Mouse (Mus musculus) brown adipose tissue, adult 24 weeks (tissue): Measurements from ENCODE around the gene Apol9b. TPM values are rescaled to one million over a fixed set of nuclear protein-coding genes. Genes with fewer than 3 reads are reported as not detected.
"Not testable (repeated sequence)": the region's sequence is repeated elsewhere in the genome, so short reads cannot be mapped to it uniquely, and the experiment has no call there.

Experiments
- H3K27ac ChIP-seq: fragments of 200-500 bp; replicated peaks from 2 replicates; pipeline ENCODE4 v1.5.1; 2012; ENCODE audit warnings: low read depth, mild to moderate bottlenecking, low read length
- H3K4me1 ChIP-seq: fragments of 200-500 bp; 2 replicates; pipeline ENCODE4 v1.6.1; 2012; ENCODE audit warnings: low read length, mixed read lengths; ENCODE audit not compliant: control insufficient read depth, insufficient read depth, insufficient read length
- H3K4me3 ChIP-seq: fragments of 200-500 bp; 2 replicates; pipeline ENCODE4 v1.5.1; 2012; ENCODE audit warnings: low read depth, mild to moderate bottlenecking, low read length, moderate library complexity; ENCODE audit not compliant: insufficient read depth
- polyA plus RNA-seq: library from polyadenylated mRNA; stranded (reverse); fragments of >200 nt; gene quantifications from 2 replicates; pipeline ENCODE4 v1.2.4, GENCODE M21; 2012; ENCODE audit not compliant: missing spikeins, insufficient read depth, insufficient read length

Apol9b gene
- polyA plus RNA-seq, 1 experiment, result not detected

DNA sequence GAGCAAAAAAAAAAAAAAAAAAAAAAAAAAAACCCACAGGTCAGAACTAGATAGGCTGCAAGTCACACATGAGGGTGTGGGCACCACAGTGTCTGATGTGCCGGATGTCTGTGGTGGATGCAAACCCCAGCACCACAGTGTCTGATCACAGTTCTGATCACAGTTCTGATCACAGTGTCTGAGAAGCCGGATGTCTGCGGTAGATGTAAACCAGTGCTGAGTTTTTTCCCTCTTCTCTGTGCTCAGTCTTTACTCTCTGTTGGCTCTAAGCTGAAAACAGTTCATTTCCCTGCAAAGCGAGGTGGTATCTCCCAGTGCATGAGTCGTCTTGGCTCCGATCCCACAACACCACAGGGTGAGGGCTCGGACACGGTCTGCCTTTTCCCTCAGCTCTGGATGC is 4.5 kb downstream of the Apol9b start:
- not testable (repeated sequence) for H3K4me1 ChIP-seq, H3K27ac ChIP-seq, H3K4me3 ChIP-seq

DNA sequence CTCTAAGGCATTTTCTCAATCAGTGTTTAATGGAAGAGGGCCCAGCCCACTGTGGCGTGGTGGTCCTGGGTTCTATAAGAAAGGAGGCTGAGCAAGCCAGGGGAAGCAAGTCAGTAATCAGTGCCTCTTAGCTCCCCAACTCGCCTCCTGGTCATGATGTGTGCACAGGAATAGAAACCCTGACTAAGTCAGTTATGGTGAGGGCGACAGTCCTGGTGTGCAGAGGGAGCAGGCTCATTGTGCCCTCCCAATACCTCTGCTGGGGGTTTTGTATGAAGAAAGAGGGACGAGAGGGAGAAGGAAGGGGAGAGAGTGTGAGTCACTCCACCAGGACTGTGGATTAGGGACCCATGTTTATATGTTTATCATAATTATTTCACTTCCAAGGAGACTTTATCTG is 5.1 kb downstream of the Apol9b start:
- H3K4me1 ChIP-seq, H3K4me3 ChIP-seq, H3K27ac ChIP-seq: not testable (repeated sequence)

DNA sequence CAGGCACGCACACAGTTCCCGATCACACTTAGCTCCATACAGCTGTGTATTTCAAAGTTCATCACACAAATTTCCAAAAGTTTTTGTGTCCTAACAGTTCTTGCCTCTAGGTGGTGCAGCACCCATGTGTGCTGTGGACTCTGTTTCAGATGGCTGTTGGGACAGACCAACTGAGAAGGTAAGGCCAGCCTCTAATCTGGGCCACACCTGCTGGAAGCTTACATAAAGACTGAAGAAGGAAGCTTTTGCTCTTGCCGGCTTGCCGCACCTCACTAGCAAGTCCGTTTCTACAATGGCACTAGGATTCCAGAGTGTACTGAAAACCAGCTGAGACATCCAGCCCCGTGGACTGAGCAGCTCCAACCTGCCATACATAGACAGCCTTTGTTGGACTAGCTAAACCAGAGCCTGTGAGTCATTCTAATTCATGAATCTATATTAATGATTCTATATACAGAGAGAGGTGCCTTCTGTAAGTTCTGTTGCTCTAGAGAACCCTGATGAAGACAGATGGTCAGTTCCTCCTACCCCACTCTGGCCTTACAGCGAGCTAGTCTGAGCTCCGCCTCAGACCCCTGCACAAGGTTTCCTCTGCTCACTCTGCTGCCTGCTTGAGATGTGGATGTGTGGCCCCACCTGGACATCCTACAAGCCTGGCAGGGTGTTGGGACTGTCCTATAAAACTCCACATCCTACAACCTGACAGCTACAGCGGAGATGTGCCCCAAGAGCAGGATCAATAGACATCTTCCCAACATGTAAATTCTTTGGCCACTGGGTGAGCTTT is 11.9 kb downstream of the Apol9b start:
- H3K4me1 ChIP-seq, result no peaks in the 10 kb centered on the region
- no peak overlapping the region for H3K27ac ChIP-seq
- no peak overlapping the region for H3K4me3 ChIP-seq

- H3K27ac ChIP-seq, H3K4me3 ChIP-seq, H3K4me1 ChIP-seq: not testable (repeated sequence)
Measured at GRCm38 (mm10) chr15:77741556-77741955, 12.7 kb downstream of the Apol9b start.

GRCm38 (mm10) chr15:77744632-77745031 is 15.8 kb downstream of the Apol9b start:
- H3K4me1 ChIP-seq, result no peaks in the 10 kb centered on the region
- H3K27ac ChIP-seq, result no peak overlapping the region
- H3K4me3 ChIP-seq, result no peak overlapping the region

- no peak overlapping the region for H3K4me3 ChIP-seq
- H3K27ac ChIP-seq, result no peak overlapping the region
- H3K4me1 ChIP-seq, result no peaks in the 10 kb centered on the region
Measured at GRCm38 (mm10) chr15:77745081-77745480, 16.2 kb downstream of the Apol9b start.

DNA sequence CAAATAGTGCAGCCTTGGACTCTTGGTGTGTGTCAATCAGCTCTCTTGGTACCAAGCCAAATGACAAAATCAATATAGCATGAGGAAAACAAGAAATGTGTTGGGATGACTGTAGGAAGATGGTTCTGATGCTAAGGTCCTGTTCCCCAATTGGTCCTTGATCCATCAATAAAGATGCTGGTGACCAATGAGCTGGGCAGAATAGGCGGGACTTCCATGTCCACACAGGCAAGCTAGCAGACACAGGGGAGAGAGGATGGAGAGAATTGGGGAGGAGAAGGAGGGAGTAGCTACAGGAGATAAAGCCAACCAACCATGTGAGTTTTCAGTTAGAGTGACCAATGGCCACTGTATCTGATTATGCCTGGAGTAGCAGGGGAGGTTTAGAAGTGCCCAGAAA is 17.5 kb downstream of the Apol9b start:
- no peaks in the 10 kb centered on the region for H3K4me1 ChIP-seq
- H3K4me3 ChIP-seq, result no peak overlapping the region
- H3K27ac ChIP-seq, result no peak overlapping the region

GRCm38 (mm10) chr15:77748414-77748813 is 19.6 kb downstream of the Apol9b start:
- Histone ChIP-seq H3K4me3 (no peak overlapping the region), H3K27ac (no peak overlapping the region)

GRCm38 (mm10) chr15:77749717-77750116 is 20.9 kb downstream of the Apol9b start:
- H3K4me3 ChIP-seq, result no peak overlapping the region
- H3K27ac ChIP-seq, result no peak overlapping the region
- H3K4me1 ChIP-seq, result no peaks in the 10 kb centered on the region

More at GRCm38 (mm10) chr15:77748414-77748813, 19.6 kb downstream of the Apol9b start:
- H3K4me1 ChIP-seq, result no peaks in the 10 kb centered on the region

DNA sequence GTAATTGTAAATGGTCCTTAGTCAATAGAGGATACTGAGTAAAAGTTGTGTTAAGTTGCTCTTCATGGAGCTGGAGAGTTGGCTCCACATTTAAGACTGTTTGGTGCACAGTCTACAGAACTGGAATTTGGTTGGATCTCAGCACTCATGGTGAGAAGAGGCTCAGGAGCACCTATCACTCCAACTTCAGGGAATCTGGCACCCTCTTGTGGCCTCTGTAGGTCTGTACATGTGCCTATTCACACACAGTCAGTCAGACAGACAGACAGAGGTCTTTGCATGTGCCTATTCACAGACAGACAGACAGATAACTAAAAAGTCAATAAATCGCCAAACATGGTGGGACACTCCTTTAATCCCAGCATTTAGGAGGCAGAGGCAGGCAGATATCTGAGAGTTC is 21.6 kb downstream of the Apol9b start:
- Histone ChIP-seq H3K4me3 (no peak overlapping the region), H3K4me1 (no peaks in the 10 kb centered on the region), H3K27ac (no peak overlapping the region)

GRCm38 (mm10) chr15:77752443-77752842 is 23.6 kb downstream of the Apol9b start:
- H3K4me3 ChIP-seq, result no peak overlapping the region
- no peaks in the 10 kb centered on the region for H3K4me1 ChIP-seq
- H3K27ac ChIP-seq, result no peak overlapping the region

GRCm38 (mm10) chr15:77755132-77755531 is 26.3 kb downstream of the Apol9b start:
- Histone ChIP-seq H3K4me1 (no peaks in the 10 kb centered on the region), H3K27ac (no peak overlapping the region)

GRCm38 (mm10) chr15:77756081-77756480 is 27.2 kb downstream of the Apol9b start:
- Histone ChIP-seq H3K27ac (no peak overlapping the region), H3K4me1 (no peaks in the 10 kb centered on the region), H3K4me3 (no peak overlapping the region)

More at GRCm38 (mm10) chr15:77755132-77755531, 26.3 kb downstream of the Apol9b start:
- H3K4me3 ChIP-seq, result no peak overlapping the region

DNA sequence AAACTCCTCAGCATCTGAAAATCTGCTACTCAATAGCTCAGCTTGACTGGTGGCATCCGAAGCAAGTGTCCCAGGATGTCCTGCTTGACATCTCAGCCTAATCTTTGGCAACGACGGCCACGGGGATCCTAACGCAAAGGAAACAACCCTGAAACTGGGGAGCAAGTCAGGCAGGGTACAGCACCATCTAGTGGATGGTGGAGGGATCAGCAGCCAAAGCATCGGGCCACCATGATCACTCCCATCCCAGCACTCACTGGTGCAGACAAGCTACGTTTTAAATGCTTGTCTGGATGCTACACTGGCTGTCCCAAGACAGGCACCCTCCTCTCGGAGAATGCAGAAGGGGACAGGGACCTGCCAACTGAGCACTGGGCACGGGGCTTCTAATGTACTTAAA is 28.0 kb downstream of the Apol9b start, which contains the start of gene Apol8:
TSS of gene Apol8 (minus strand) at position 156 of the 400 bp plus-strand sequence.
- no peak within 1 kb of the TSS for H3K27ac ChIP-seq
- no peak within 1 kb of the TSS for H3K4me3 ChIP-seq
- H3K4me1 ChIP-seq, result no peaks in the 10 kb centered on the region

DNA sequence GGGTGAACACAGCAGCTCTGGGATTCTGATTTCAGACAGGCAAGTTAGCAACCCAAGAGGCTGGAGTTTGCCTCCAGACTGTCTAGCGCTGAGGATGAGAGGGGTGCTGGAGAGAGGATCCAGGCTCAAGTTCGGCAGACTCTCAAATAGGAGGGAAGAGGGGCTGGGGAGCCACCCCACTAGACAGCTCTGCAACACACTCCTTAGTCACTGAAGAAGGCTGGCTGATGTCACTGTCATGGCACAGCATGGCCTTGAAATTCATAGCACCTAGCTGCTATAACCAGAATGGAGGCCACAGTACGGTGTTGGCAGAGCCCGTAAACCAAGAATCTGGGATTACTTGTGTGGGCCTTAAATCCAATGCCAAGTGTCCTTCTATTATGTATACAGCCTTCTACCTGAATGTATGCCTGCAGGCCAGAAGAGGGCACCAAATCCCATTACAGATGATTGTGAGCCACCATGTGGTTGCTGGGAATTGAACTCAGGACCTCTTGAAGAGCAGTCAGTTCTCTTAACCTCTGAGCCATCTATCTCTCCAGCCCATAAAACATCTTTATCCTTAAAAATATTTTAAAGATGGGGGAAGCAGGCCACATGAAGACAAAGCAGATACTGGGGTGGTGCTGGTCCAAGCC is 28.9 kb downstream of the Apol9b start:
- Histone ChIP-seq H3K4me3 (no peak overlapping the region), H3K27ac (no peak overlapping the region), H3K4me1 (no peaks in the 10 kb centered on the region)

GRCm38 (mm10) chr15:77760037-77760436 is 31.2 kb downstream of the Apol9b start:
- Histone ChIP-seq H3K4me1 (peaks cover 1% of the 10 kb centered on the region; the same call in 1 of the 2 replicates), H3K4me3 (no peak overlapping the region), H3K27ac (no peak overlapping the region)
